Mouse (Mus musculus): ENCODE measurements at regions not wholly inside any gene's neighbourhood (a gene's known extent, or its start where the extent isn't known, plus 50 kb on each side); places are given as distances from the start of the nearest gene placed in this dataset.

- DNase-seq (ENCODE audit: low spot score), result no peak
Observed at GRCm38 (mm10) chr1:90398396-90398975, 194.7 kb downstream of the Ackr3 start.

DNA sequence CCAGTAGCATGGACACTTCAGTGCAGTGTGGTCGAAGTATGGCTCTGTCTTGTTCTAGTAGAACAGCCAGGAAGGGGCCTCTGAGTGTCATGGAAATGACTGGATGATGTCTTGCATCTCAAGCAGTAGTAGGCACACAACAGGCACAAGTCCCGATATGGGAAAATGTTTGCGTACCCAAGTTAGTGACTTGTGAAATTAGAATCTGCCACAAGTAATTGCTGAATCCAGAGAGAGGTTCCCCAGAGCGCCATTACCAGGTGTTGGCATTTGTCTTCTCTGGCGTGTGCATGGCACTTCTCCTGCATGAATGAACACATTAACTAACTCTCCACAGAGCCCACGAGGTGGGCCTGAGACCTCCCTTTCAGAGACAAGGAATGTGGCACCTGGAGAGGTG is 199.3 kb downstream of the Ackr3 start:
- no peak for DNase-seq (ENCODE audit: low spot score)

DNA sequence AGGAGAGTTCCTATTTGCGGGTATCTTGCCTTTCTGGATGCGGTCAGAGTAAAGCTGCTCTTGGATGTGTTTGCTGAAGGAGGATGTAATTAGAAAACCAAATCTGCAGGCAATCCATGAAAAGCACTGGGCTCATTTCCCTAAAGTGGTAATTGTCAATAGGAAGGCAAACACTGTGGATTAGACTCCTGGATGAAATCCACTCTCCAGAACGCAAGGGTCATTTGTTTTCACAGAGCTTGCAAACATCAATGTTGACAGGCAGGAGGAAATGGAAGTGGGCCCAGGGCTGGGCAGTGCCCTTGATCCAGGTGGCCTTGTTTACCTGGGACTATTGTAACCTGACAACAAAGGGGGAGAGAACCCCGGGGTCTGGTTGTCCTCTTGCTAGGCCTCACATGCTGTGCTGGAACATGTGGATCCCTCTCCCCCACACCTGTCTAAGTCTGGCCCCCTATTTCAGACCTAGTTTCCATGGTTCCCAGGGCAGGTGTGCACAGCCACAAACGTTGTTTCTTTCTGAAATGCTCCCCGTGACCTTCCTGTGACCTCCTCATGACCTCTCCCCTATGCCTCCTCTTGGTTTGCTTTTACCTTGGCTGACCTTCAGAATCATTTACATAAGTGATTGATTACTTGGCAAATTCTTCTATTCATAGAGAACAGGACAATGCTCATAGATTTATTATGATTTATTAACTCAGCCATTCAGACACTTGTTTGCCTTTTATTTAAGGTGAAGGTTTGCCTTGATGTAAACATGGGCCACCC is 197.9 kb upstream of the Cops8 start:
- no peak for DNase-seq (ENCODE audit: low spot score)

GRCm38 (mm10) chr1:90406663-90407062 is 196.1 kb upstream of the Cops8 start:
- DNase-seq (ENCODE audit: low spot score), result no peak

DNA sequence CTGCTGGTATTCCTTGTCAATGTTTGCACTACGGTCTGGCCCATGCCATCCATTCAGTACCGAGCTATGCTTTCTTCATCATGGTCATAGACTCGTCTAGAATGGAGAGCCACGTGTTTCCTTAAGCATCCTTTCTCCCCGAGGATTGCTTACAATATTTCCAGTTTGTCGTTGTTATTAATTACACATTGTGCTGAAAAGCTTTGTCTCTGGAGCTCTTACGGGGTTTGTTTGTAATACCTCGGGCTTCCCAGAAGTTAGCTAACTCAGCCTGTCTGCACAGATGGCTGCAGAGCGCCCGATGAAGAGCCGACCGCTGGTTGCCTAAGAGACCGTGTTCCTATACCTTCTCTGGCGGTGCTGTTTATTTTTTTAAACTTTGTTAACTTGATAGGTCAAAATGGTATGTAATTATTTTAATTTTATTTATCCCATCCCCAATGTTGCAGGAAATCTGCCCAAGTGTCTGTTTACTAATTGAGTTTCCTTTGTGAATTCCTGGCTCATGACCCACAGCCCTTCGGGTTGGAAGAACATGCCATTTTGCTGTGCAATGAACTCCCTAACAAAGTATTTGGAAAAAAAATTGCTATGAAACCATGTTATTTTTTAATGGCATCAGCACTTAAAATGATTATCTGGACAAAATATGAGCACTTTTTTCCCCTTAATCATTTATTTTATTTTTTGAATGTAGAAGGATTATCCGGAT is 194.1 kb upstream of the Cops8 start:
- no peak for DNase-seq (ENCODE audit: low spot score)

- no peak for DNase-seq (ENCODE audit: low spot score)
Observed at GRCm38 (mm10) chr1:90409236-90409635, 193.5 kb upstream of the Cops8 start.

GRCm38 (mm10) chr1:90412511-90413045 is 190.2 kb upstream of the Cops8 start:
- DNase-seq (ENCODE audit: low spot score), result peak; percentile 24

DNA sequence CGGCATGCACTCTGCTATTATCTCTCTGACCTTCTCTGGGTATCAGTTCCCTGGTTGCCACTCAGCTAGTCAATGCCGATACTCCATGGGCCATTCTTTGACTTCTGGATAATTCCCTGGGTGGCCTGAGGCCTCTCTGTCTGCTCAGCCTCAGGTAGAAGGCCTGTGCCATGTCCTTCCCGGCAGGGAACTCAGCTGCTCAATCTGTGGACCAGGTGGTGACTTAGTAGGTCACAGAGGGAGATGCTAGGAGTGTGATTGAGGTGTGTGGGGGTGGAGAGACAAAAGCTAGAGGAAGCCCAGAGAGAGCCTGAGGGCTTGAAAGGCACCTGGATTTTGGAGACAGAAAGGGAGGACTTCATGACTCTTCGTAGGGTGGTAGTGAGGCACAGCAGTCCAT is 188.0 kb upstream of the Cops8 start:
- DNase-seq (ENCODE audit: low spot score), result no peak

GRCm38 (mm10) chr1:90424066-90424821 is 178.5 kb upstream of the Cops8 start:
- no peak for DNase-seq (ENCODE audit: low spot score)

- DNase-seq (ENCODE audit: low spot score), result no peak
Observed at GRCm38 (mm10) chr1:90428334-90428733, 174.4 kb upstream of the Cops8 start.

- DNase-seq (ENCODE audit: low spot score), result no peak
Observed at GRCm38 (mm10) chr1:90428774-90429173, 174.0 kb upstream of the Cops8 start.

DNA sequence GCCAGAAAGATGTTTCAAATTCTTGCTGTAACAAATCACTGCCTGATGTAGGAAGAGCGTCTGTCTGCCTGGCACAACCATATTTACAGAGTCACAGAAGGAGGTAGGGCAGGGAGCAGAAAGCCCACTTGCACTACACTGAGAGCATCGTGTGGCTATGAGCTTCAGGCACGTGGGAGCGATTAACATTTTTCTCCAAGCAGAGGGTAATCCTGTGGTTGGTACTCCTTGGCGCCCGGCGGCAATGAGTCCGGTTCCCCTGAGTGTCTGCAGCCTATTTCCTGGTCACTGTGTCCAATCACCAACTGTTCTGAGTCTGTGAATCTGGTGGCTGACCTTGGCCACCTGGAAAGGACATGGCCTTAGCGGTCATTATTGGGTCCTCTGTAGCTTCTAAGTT is 172.3 kb upstream of the Cops8 start:
- DNase-seq (ENCODE audit: low spot score), result no peak

- DNase-seq (ENCODE audit: low spot score), result no peak
Observed at GRCm38 (mm10) chr1:90431783-90432182, 171.0 kb upstream of the Cops8 start.

DNA sequence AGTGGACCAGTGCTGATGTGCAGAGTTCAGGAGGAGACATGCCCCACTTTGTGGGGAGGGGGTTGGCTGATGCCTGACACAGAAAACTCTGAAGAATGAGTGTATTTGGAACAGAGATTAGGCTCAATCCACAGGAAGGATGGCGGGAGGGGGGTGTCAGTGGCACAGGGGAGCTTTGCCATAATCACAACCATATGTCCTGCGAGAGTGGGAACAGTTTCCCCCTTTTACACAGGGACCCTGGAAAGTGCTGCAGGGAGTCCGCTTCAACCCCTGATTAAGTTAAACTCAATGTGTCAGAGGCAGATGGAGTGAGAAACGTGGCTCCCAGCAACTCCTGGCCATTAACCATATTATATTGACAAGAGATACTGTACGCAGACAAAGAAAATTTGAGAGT is 168.9 kb upstream of the Cops8 start:
- no peak for DNase-seq (ENCODE audit: low spot score)

- DNase-seq (ENCODE audit: low spot score), result no peak
Observed at GRCm38 (mm10) chr1:90440638-90441037, 162.1 kb upstream of the Cops8 start.

DNA sequence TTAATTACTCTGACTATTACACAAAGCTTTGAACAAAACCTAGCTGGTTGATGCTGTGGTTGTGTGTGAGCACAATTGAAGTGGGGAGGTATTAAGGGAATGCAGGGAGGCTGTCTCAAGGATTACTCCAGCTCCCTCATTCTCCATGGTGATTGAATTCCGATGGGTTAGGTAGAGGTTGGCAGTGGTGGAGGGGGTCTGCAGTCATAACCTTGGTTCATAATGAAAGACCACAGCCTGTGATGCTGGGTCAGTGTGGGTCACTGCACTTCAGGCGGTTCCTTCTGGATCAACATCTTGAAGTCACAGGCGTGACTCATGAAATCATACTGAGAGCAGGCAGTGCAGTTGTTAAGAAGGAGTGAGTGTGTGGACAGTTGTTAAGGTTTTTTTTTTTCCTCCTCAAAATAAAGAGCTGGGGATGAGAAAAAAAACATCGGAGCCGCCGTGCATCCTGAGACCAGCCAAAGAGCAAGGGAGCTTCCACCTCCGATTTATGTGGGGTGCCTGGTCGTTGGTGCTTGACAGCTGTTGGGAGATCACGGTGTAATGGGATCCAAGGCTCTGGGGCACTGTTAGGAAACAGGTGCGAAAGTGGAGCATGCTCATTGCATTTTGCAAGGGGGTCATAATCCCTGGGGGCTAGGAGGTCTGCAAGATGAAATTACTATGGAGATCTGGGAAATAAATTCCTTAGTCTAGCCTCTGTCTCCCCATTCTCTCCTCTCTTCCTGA is 161.5 kb upstream of the Cops8 start:
- DNase-seq (ENCODE audit: low spot score), result no peak

- DNase-seq (ENCODE audit: low spot score), result no peak
Observed at GRCm38 (mm10) chr1:90442250-90443240, 160.2 kb upstream of the Cops8 start.

DNA sequence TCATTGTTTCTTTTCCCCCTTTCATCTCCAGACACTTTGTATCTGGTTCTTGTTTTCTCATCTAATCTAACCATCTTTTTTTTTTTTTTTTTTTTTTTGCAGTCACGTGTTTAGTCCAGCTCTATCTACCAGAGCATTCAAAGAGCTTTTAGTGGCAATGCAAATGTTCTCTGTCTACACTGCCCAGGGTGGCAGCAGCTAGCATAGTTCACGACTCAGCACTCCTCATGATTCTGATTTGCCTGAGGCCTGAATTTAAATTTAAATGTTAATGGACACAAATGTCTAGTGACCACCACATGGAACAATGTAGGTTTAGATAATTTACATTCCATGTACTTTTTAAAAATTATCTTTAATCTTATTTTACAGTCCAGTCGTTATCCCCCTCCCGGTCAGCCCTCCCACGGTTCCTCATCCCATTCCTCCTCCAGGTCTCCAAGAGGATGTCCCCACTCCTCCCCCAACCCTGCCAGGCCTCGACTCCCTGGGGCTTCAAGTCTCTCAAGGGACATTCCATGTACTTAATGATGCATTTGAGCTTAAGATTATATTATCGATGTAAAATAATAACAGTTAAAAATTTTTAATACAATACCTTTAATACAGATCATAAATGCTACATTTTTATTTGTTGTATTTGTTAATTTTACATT is 153.1 kb upstream of the Cops8 start:
- no peak for DNase-seq (ENCODE audit: low spot score)

DNA sequence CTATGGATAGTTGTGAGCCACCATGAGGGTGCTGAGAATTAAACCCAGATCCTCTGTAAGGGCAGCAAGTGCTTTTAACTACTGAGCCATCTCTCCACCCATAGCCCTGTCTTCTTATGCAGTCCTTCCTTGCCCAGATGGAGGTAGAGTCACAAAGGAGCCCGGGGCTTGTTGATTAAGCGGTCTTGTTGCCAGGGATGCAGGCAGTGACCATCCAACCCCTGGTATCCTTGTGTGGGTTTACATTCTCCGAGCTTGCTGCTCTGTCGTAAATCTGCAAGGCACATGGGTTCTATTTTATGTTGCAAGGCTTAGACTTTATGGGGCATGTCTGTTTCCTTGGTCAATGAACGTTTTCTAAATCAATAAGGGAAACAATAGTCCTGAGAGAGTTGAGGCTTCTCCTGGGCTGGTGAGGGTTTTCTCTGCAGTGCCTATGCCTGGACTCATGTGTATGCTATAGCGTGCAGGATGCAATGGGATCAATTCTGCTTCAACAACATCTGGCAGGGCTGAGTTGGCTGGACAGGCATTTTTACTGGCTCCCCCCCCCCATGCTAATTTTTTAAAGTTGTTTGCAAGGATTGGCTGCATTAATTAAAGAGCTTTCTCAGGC is 150.7 kb upstream of the Cops8 start:
- DNase-seq (ENCODE audit: low spot score), result no peak

Data from heart, adult 8-10 months (tissue).